8 mouse cellular contexts compared by ENCODE assay signal in genomic region chr12:69682065-69682787, GRCm38 (mm10). TPM values are rescaled to one million over a fixed set of nuclear protein-coding genes. Genes with fewer than 3 reads are reported as not detected.
A peak's percentile ranks its signal among the peaks of the same experiment; 100 is the strongest.
DNase-seq lines count a peak whose midpoint lies in the region; ATAC-seq and TF ChIP-seq lines count a peak whose summit lies in the region.

No protein-coding gene starts in this region.

- peak; percentile 79 for ATAC-seq in erythroblast, adult 5-6 weeks (replicated peaks; ENCODE audit: low FRiP score, poor library complexity, severe bottlenecking)
- peak; percentile 83 for ATAC-seq in heart, embryonic 11.5 days (replicated peaks; ENCODE audit: insufficient number of reproducible peaks, low FRiP score, low TSS enrichment)
- peak; percentile 91 for ATAC-seq in kidney, embryonic 16.5 days (ENCODE audit: low FRiP score, low TSS enrichment)
- peak; percentile 91 for ATAC-seq in liver, embryonic 12.5 days
- peak; percentile 90 for ATAC-seq in stomach, embryonic 14.5 days (ENCODE audit: insufficient number of reproducible peaks, insufficient read depth, low FRiP score, low read depth)

- H3K9me3 ChIP-seq in heart, embryonic 11.5 days (replicated peaks; ENCODE audit: control insufficient read depth, low read length) = no peaks in the 10 kb centered on the region
- H3K9me3 ChIP-seq in kidney, embryonic 16.5 days (ENCODE audit: low read length) = no peaks in the 10 kb centered on the region
- no peaks in the 10 kb centered on the region for H3K9me3 ChIP-seq in liver, embryonic 12.5 days (replicated peaks)
- no peaks in the 10 kb centered on the region for H3K9me3 ChIP-seq in stomach, embryonic 14.5 days (ENCODE audit: control insufficient read depth, low read depth, low read length)

- H3K27me3 ChIP-seq in heart, embryonic 11.5 days (ENCODE audit: control insufficient read depth, insufficient read depth, low read length) = no peaks in the 10 kb centered on the region
- no peaks in the 10 kb centered on the region for H3K27me3 ChIP-seq in kidney, embryonic 16.5 days (ENCODE audit: insufficient read depth, low read length)
- H3K27me3 ChIP-seq in liver, embryonic 12.5 days (replicated peaks) = no peaks in the 10 kb centered on the region
- H3K27me3 ChIP-seq in stomach, embryonic 14.5 days (ENCODE audit: control insufficient read depth, insufficient read depth, low read length) = no peaks in the 10 kb centered on the region

- no peak for TF ChIP-seq CTCF in brain, embryonic 14.5 days (IDR thresholded peaks at IDR 0.05; ENCODE audit: borderline replicate concordance, extremely low read depth, insufficient read depth, insufficient read length)

- TF ChIP-seq POLR2A in brain, embryonic 14.5 days (IDR thresholded peaks at IDR 0.05; ENCODE audit: borderline replicate concordance, extremely low read depth, insufficient read depth, insufficient read length, poor library complexity, severe bottlenecking) = no peak; the same call in 1 of the 2 replicates

- H3K27ac ChIP-seq in heart, embryonic 11.5 days (ENCODE audit: low read depth, low read length) = peak overlapping the region; percentile 97
- peak overlapping the region; percentile 96 for H3K27ac ChIP-seq in kidney, embryonic 16.5 days (ENCODE audit: low read length)
- peak overlapping the region; percentile 94 for H3K27ac ChIP-seq in liver, embryonic 12.5 days
- H3K27ac ChIP-seq in stomach, embryonic 14.5 days (ENCODE audit: low read length) = peak overlapping the region; percentile 98

- H3K4me3 ChIP-seq in heart, embryonic 11.5 days (ENCODE audit: low read depth, low read length) = peak overlapping the region; percentile 90
- H3K4me3 ChIP-seq in kidney, embryonic 16.5 days (ENCODE audit: low read length) = peak overlapping the region; percentile 85
- H3K4me3 ChIP-seq in liver, embryonic 12.5 days = peak overlapping the region; percentile 91
- peak overlapping the region; percentile 87 for H3K4me3 ChIP-seq in stomach, embryonic 14.5 days (ENCODE audit: low read depth, low read length)

- peak; percentile 85 for DNase-seq in CD4-positive, CD25-positive, alpha-beta regulatory T cell, adult 2 months (ENCODE audit: low read depth, low spot score)
- peak; percentile 93 for DNase-seq in brain, embryonic 14.5 days (ENCODE audit: low read depth)
- DNase-seq in natural killer cell, adult 2 months (ENCODE audit: low spot score in 2 of 2) = peak; percentile 49 to 63

- H3K9ac ChIP-seq in heart, embryonic 11.5 days (ENCODE audit: low read depth, low read length) = peak overlapping the region; percentile 98
- H3K9ac ChIP-seq in kidney, embryonic 16.5 days (replicated peaks; ENCODE audit: low read length) = peak overlapping the region; percentile 95
- peak overlapping the region; percentile 98 for H3K9ac ChIP-seq in liver, embryonic 12.5 days
- H3K9ac ChIP-seq in stomach, embryonic 14.5 days (replicated peaks; ENCODE audit: low read depth, low read length) = peak overlapping the region; percentile 97

- under 1% methylated on average over 26 of the region's 54 CpGs for WGBS in heart, embryonic 11.5 days (ENCODE audit: insufficient replicate concordance)
- WGBS in kidney, embryonic 16.5 days = under 1% methylated on average over 28 of the region's 54 CpGs
- WGBS in liver, embryonic 12.5 days (ENCODE audit: insufficient replicate concordance) = 1% methylated on average over 36 of the region's 54 CpGs
- WGBS in stomach, embryonic 14.5 days = under 1% methylated on average over 36 of the region's 54 CpGs

- H3K36me3 ChIP-seq in heart, embryonic 11.5 days (ENCODE audit: control insufficient read depth, insufficient read depth, low read length) = no peaks in the 10 kb centered on the region
- no peaks in the 10 kb centered on the region for H3K36me3 ChIP-seq in kidney, embryonic 16.5 days (ENCODE audit: insufficient read depth, low read length)
- H3K36me3 ChIP-seq in liver, embryonic 12.5 days = no peaks in the 10 kb centered on the region
- H3K36me3 ChIP-seq in stomach, embryonic 14.5 days (ENCODE audit: control insufficient read depth, insufficient read depth, low read length) = no peaks in the 10 kb centered on the region

- peak overlapping the region; percentile 85 for H3K4me2 ChIP-seq in heart, embryonic 11.5 days
- peak overlapping the region; percentile 66 for H3K4me2 ChIP-seq in kidney, embryonic 16.5 days (replicated peaks; ENCODE audit: low read depth, low read length)
- peak overlapping the region; percentile 76 for H3K4me2 ChIP-seq in liver, embryonic 12.5 days
- H3K4me2 ChIP-seq in stomach, embryonic 14.5 days (replicated peaks; ENCODE audit: low read depth, low read length) = peak overlapping the region; percentile 48

- peaks cover 5% of the 10 kb centered on the region; the same call in 1 of the 2 replicates for H3K4me1 ChIP-seq in heart, embryonic 11.5 days (ENCODE audit: control insufficient read depth, insufficient read depth, low read length)
- peaks cover 18% of the 10 kb centered on the region for H3K4me1 ChIP-seq in kidney, embryonic 16.5 days (ENCODE audit: insufficient read depth, low read length)
- H3K4me1 ChIP-seq in liver, embryonic 12.5 days = peaks cover 25% of the 10 kb centered on the region
- H3K4me1 ChIP-seq in stomach, embryonic 14.5 days (ENCODE audit: control insufficient read depth, insufficient read depth, low read length) = peaks cover 18% of the 10 kb centered on the region; the same call in 1 of the 2 replicates

RNA-seq across cellular contexts. Expression of gene Sos2, which starts 0.6 kb away (rescaled TPM):
- 36.0 and 41.8 TPM in 2 replicates for polyA plus RNA-seq in brain, embryonic 14.5 days (2012; rRNA removed)
- total RNA-seq in erythroblast, adult 5-6 weeks (2015; ENCODE audit: low replicate concordance) = 20.7 and 31.3 TPM in 2 replicates
- 13.5 and 14.3 TPM in 2 replicates for total RNA-seq in erythroblast, adult 5-6 weeks (2017; ENCODE audit: low replicate concordance)
- polyA plus RNA-seq in heart, embryonic 11.5 days (2014; fragmentation: Nextera tagmentation; extraction: Ambion mirVana) = 7.9 and 9.1 TPM in 2 replicates
- 7.1 and 9.3 TPM in 2 replicates for polyA plus RNA-seq in kidney, embryonic 16.5 days (2015; fragmentation: Nextera tagmentation; extraction: Ambion mirVana)
- polyA plus RNA-seq in liver, embryonic 12.5 days (2016; fragmentation: Nextera tagmentation; extraction: Ambion mirVana) = 4.9 and 5.2 TPM in 2 replicates
- polyA plus RNA-seq in stomach, embryonic 14.5 days (2014; fragmentation: Nextera tagmentation; extraction: Ambion mirVana) = 14.3 and 15.0 TPM in 2 replicates

RNA-seq across cellular contexts. Expression of gene L2hgdh, which starts 42.4 kb away (rescaled TPM):
- 9.2 and 9.9 TPM in 2 replicates for polyA plus RNA-seq in brain, embryonic 14.5 days (2012; rRNA removed)
- 2.3 and 7.7 TPM in 2 replicates for total RNA-seq in erythroblast, adult 5-6 weeks (2015; ENCODE audit: low replicate concordance)
- 3.3 and 3.9 TPM in 2 replicates for total RNA-seq in erythroblast, adult 5-6 weeks (2017; ENCODE audit: low replicate concordance)
- 15.2 and 18.0 TPM in 2 replicates for polyA plus RNA-seq in heart, embryonic 11.5 days (2014; fragmentation: Nextera tagmentation; extraction: Ambion mirVana)
- polyA plus RNA-seq in kidney, embryonic 16.5 days (2015; fragmentation: Nextera tagmentation; extraction: Ambion mirVana) = 25.2 and 26.9 TPM in 2 replicates
- polyA plus RNA-seq in liver, embryonic 12.5 days (2016; fragmentation: Nextera tagmentation; extraction: Ambion mirVana) = 19.8 and 20.6 TPM in 2 replicates
- 18.3 and 19.6 TPM in 2 replicates for polyA plus RNA-seq in stomach, embryonic 14.5 days (2014; fragmentation: Nextera tagmentation; extraction: Ambion mirVana)

RNA-seq across cellular contexts. Expression of gene Atp5s, which starts 42.5 kb away (rescaled TPM):
- polyA plus RNA-seq in brain, embryonic 14.5 days (2012; rRNA removed) = 17.4 and 26.6 TPM in 2 replicates
- total RNA-seq in erythroblast, adult 5-6 weeks (2015; ENCODE audit: low replicate concordance) = 15.5 and 47.3 TPM in 2 replicates
- total RNA-seq in erythroblast, adult 5-6 weeks (2017; ENCODE audit: low replicate concordance) = 11.7 and 15.2 TPM in 2 replicates
- 30.1 and 35.8 TPM in 2 replicates for polyA plus RNA-seq in heart, embryonic 11.5 days (2014; fragmentation: Nextera tagmentation; extraction: Ambion mirVana)
- polyA plus RNA-seq in kidney, embryonic 16.5 days (2015; fragmentation: Nextera tagmentation; extraction: Ambion mirVana) = 31.7 and 33.5 TPM in 2 replicates
- polyA plus RNA-seq in liver, embryonic 12.5 days (2016; fragmentation: Nextera tagmentation; extraction: Ambion mirVana) = 20.7 and 23.8 TPM in 2 replicates
- polyA plus RNA-seq in stomach, embryonic 14.5 days (2014; fragmentation: Nextera tagmentation; extraction: Ambion mirVana) = 33.6 and 37.2 TPM in 2 replicates

Comparison
In these comparisons a context has a peak if more than half of its experiments do, and no peak if none do; other contexts are left out.
1. Peak in every context shown above with its lines: DNase-seq, ATAC-seq, H3K4me3 ChIP-seq and H3K27ac ChIP-seq.